36 mouse cellular contexts compared by ENCODE assay signal in genomic region chr1:125920696-125921095, GRCm38 (mm10). TPM values are rescaled to one million over a fixed set of nuclear protein-coding genes. Genes with fewer than 3 reads are reported as not detected.
"Had no signal": no experiment of that assay in that cellular context is flagged by ENCODE, and none has a peak within 500 bp of the region (broad histone marks: within the 10 kb centered on the region; RNA-seq: fewer than 3 reads in every experiment).

No protein-coding gene starts in this region.

- H3K4me3 ChIP-seq: left cerebral cortex, adult 2 months; limb, embryonic 10.5 days; limb, embryonic 12.5 days; limb, embryonic 13.5 days; limb, embryonic 15.5 days; liver, embryonic 12.5 days; liver, embryonic 13.5 days; liver, embryonic 15.5 days; lung, embryonic 15.5 days; megakaryocyte, embryonic 14.5 days; midbrain, embryonic 10.5 days; midbrain, embryonic 12.5 days; midbrain, embryonic 15.5 days; myocyte; neural tube, embryonic 12.5 days had no signal

- H3K27me3 ChIP-seq: limb, embryonic 15.5 days; liver, embryonic 12.5 days; liver, embryonic 13.5 days; liver, embryonic 15.5 days; lung, embryonic 15.5 days; megakaryocyte, embryonic 14.5 days; midbrain, embryonic 12.5 days; midbrain, embryonic 15.5 days; neural tube, embryonic 12.5 days had no signal

- H3K27ac ChIP-seq: left cerebral cortex, adult 2 months; limb, embryonic 10.5 days; limb, embryonic 12.5 days; limb, embryonic 13.5 days; limb, embryonic 15.5 days; liver, embryonic 12.5 days; liver, embryonic 13.5 days; liver, embryonic 14.5 days; liver, embryonic 15.5 days; lung, embryonic 15.5 days; macrophage; midbrain, embryonic 10.5 days; midbrain, embryonic 12.5 days; midbrain, embryonic 15.5 days; neural tube, embryonic 12.5 days had no signal

- H3K4me1 ChIP-seq: limb, embryonic 10.5 days; limb, embryonic 12.5 days; limb, embryonic 13.5 days; limb, embryonic 15.5 days; liver, embryonic 12.5 days; liver, embryonic 13.5 days; liver, embryonic 15.5 days; lung, embryonic 15.5 days; megakaryocyte, embryonic 14.5 days; midbrain, embryonic 10.5 days; midbrain, embryonic 12.5 days; midbrain, embryonic 15.5 days; neural tube, embryonic 12.5 days had no signal

- ATAC-seq: liver, embryonic 12.5 days; liver, postnatal 0 days; lung, postnatal 0 days; midbrain, embryonic 15.5 days; midbrain, embryonic 16.5 days had no signal

- H3K9ac ChIP-seq: limb, embryonic 12.5 days; limb, embryonic 13.5 days; limb, embryonic 15.5 days; liver, embryonic 12.5 days; liver, embryonic 13.5 days; liver, embryonic 14.5 days; liver, embryonic 15.5 days; liver, postnatal 0 days; lung, embryonic 14.5 days; lung, embryonic 15.5 days; midbrain, embryonic 12.5 days; midbrain, embryonic 15.5 days; neural tube, embryonic 12.5 days had no signal

- H3K9me3 ChIP-seq: limb, embryonic 10.5 days; limb, embryonic 13.5 days; limb, embryonic 15.5 days; liver, embryonic 12.5 days; liver, embryonic 13.5 days; liver, embryonic 15.5 days; lung, embryonic 15.5 days; megakaryocyte, embryonic 14.5 days; midbrain, embryonic 15.5 days had no signal

- H3K4me2 ChIP-seq: limb, embryonic 12.5 days; limb, embryonic 13.5 days; limb, embryonic 15.5 days; liver, embryonic 11.5 days; liver, embryonic 12.5 days; liver, embryonic 13.5 days; liver, embryonic 15.5 days; lung, embryonic 14.5 days; lung, embryonic 15.5 days; midbrain, embryonic 12.5 days; midbrain, embryonic 15.5 days; neural tube, embryonic 12.5 days had no signal

- H3K36me3 ChIP-seq: limb, embryonic 10.5 days; limb, embryonic 12.5 days; limb, embryonic 13.5 days; limb, embryonic 15.5 days; liver, embryonic 12.5 days; liver, embryonic 13.5 days; liver, embryonic 15.5 days; midbrain, embryonic 12.5 days; midbrain, embryonic 15.5 days; neural tube, embryonic 12.5 days had no signal

- DNase-seq: left cerebral cortex, postnatal 4 days; liver; liver, embryonic 13.5 days; liver, postnatal 0 days; lung, adult 18-20 months; lung, adult 2 months; lung, embryonic 14.5 days; lung, postnatal 10 days; lung, postnatal 14 days; lung, postnatal 36 days; lung, postnatal 4 days; midbrain, embryonic 14.5 days had no signal

RNA-seq across cellular contexts. Expression of gene Lypd1, which starts 7.8 kb away (rescaled TPM):
- total RNA-seq: liver, adult 2 months; megakaryocyte progenitor cell, adult 5-6 weeks; megakaryocyte, adult 5-6 weeks; megakaryocyte-erythroid progenitor cell, adult 5-6 weeks; monocyte, adult 5-6 weeks had no signal
- polyA plus RNA-seq: liver, adult 2 months; macrophage had no signal
